Mouse (Mus musculus) intestine, postnatal 0 days (tissue): ENCODE results near the gene Cyp1b1. TPM values are rescaled to one million over a fixed set of nuclear protein-coding genes. Genes with fewer than 3 reads are reported as not detected.
A peak's percentile ranks its signal among the peaks of the same experiment; 100 is the strongest.

ENCODE experiments used
- ATAC-seq: fragments of 200-750 bp; cut with Nextera tagmentation; 2 replicates; pipeline ENCODE4 v1.8.0; 2017; ENCODE audit warnings: mild to moderate bottlenecking, moderate TSS enrichment, moderate library complexity
- H3K27ac ChIP-seq: fragments of 300-500 bp; sonication (generic); 2 replicates; pipeline ENCODE4 v1.5.1; 2014; ENCODE audit warnings: mild to moderate bottlenecking, low read depth, low read length, moderate library complexity
- H3K27me3 ChIP-seq: fragments of 300-500 bp; sonication (generic); replicated peaks from 2 replicates; pipeline ENCODE4 v1.6.1; 2014; ENCODE audit warnings: low read length, mixed read lengths; ENCODE audit not compliant: control insufficient read depth, insufficient read depth
- H3K36me3 ChIP-seq: fragments of 300-500 bp; sonication (generic); 2 replicates; pipeline ENCODE4 v1.6.1; 2014; ENCODE audit warnings: mild to moderate bottlenecking, moderate library complexity; ENCODE audit not compliant: control insufficient read depth, insufficient read depth
- H3K4me1 ChIP-seq: fragments of 300-500 bp; sonication (generic); replicated peaks from 2 replicates; pipeline ENCODE4 v1.6.1; 2014; ENCODE audit warnings: antibody characterized with exemption, low read length, mixed read lengths; ENCODE audit not compliant: control insufficient read depth, insufficient read depth
- H3K4me2 ChIP-seq: fragments of 300-500 bp; sonication (generic); replicated peaks from 2 replicates; pipeline ENCODE4 v1.6.1; 2014; ENCODE audit warnings: low read depth, mild to moderate bottlenecking, moderate library complexity
- H3K4me3 ChIP-seq: fragments of 300-500 bp; sonication (generic); 2 replicates; pipeline ENCODE4 v1.5.1; 2014; ENCODE audit warnings: low read depth, low read length
- H3K9ac ChIP-seq: fragments of 300-500 bp; sonication (generic); 2 replicates; pipeline ENCODE4 v1.6.1; 2014; ENCODE audit warnings: mild to moderate bottlenecking, low read depth, low read length
- H3K9me3 ChIP-seq: fragments of 300-500 bp; sonication (generic); 2 replicates; pipeline ENCODE4 v1.6.1; 2016; ENCODE audit warnings: mixed run types; ENCODE audit not compliant: control insufficient read depth
- CTCF ChIP-seq: sonication (generic); IDR thresholded peaks from 2 replicates; pipeline ENCODE4 v1.5.1; 2016; ENCODE audit warnings: low read depth, mild to moderate bottlenecking, control low read depth, antibody characterized with exemption, moderate library complexity
- WGBS: fragments of 180-500 bp; shearing (Covaris S2); extraction: QIAGEN DNeasy Blood & Tissue Kit; methylation state at CpG from one replicate; pipeline ENCODE4 v1.1.7; 2014; 5-methylcytosine and 5-hydroxymethylcytosine counted together
- polyA plus RNA-seq: library from polyadenylated mRNA; unstranded; fragments of >200 nt; fragmentation: Nextera tagmentation; extraction: Ambion mirVana; gene quantifications from 2 replicates; pipeline ENCODE4 v1.2.1, GENCODE M21; 2015

Gene Cyp1b1
- polyA plus RNA-seq, 1 experiment from 2014 or later = 3.7 TPM

- H3K4me2 ChIP-seq = no peak overlapping the region
- no peak overlapping the region for H3K4me3 ChIP-seq
- no peaks in the 10 kb centered on the region for H3K9me3 ChIP-seq
- no peaks in the 10 kb centered on the region for H3K36me3 ChIP-seq
- H3K9ac ChIP-seq = no peak overlapping the region
- WGBS = 79% methylated on average over 3 of the region's 3 CpGs
- no peak for TF ChIP-seq CTCF
- H3K27me3 ChIP-seq = no peaks in the 10 kb centered on the region
- ATAC-seq = no peak
- no peaks in the 10 kb centered on the region for H3K4me1 ChIP-seq
- no peak overlapping the region for H3K27ac ChIP-seq
Observed at GRCm38 (mm10) chr17:79737598-79737997, 22.7 kb upstream of the Cyp1b1 start.

GRCm38 (mm10) chr17:79733039-79733438 lies 18.2 kb upstream of the Cyp1b1 start:
- no peak overlapping the region for H3K4me2 ChIP-seq
- no peak for TF ChIP-seq CTCF
- H3K9me3 ChIP-seq = no peaks in the 10 kb centered on the region
- peaks cover 4% of the 10 kb centered on the region; the same call in 1 of the 2 replicates for H3K27me3 ChIP-seq
- H3K9ac ChIP-seq = no peak overlapping the region
- no peak overlapping the region for H3K27ac ChIP-seq
- no peaks in the 10 kb centered on the region for H3K36me3 ChIP-seq
- H3K4me3 ChIP-seq = no peak overlapping the region
- WGBS = 54% methylated on average over 4 of the region's 4 CpGs
- no peaks in the 10 kb centered on the region for H3K4me1 ChIP-seq
- ATAC-seq = no peak

DNA sequence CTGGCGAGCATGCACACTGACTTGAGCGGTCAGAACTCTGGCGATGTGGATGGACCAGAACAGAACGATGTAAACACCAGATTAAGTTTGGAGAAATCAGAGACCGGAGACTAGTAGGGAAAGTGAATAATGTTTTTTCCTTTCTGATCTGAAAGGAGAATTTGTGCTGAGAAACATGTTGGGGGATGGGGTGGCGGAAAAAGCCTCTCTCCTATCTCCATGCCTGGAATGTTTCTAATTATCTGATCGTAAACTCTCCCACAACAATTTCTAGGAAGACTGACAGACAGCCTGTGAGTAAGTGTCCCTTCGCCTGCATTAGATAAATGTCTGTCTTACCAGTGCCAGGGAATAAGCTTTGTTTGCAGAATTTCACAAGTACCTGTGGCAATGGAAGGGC lies 16.1 kb upstream of the Cyp1b1 start:
- Histone ChIP-seq H3K27me3 (peaks cover 7% of the 10 kb centered on the region; the same call in 1 of the 2 replicates), H3K4me3 (no peak overlapping the region), H3K36me3 (no peaks in the 10 kb centered on the region), H3K9me3 (no peaks in the 10 kb centered on the region), H3K4me1 (no peaks in the 10 kb centered on the region), H3K4me2 (no peak overlapping the region), H3K27ac (no peak overlapping the region), H3K9ac (no peak overlapping the region)
- no peak for ATAC-seq
- TF ChIP-seq CTCF = no peak
- WGBS = 45% methylated on average over 8 of the region's 8 CpGs

DNA sequence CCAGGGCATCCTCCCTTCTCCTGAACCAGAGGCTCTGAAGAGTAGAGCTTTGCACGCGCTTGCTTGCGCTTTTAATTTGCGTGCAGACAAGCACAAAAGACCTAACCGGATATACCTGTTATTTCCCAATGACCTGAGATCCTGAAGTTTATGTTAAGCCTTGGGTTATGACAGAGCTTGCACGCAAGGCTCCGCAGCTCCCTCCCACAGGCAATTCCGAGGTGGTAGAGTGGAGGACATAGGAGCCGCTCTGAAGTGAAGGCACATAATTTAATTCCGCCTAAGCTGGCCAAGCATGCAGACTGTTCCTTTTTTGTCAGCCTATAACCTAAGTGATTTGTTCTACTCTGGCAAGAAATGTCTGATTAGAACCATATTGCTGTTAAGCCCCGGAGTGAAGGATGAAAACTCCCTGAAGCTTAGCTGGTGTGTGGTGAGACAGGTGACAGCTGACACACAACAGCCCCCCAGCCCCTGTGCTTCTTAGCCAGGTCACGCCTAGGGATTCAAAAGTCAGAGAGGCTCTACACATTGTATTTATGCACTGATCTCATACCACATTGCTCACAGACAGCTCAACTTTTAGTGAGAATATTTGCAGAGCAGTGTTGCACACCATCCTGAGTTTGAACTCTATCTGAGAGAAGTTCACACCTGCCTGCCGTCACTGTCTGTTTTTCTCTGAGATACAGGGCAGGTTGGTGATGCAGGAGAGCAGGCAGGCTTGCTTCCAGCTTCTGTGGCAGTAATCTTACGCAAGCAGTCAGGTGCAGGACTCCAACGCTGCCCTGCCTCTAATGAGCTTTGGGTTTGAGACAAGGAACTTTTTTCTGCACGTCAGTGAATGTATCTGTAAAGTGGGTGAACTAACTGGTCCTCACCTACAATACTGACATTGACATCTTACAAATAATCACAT lies 14.0 kb upstream of the Cyp1b1 start:
- no peak overlapping the region for H3K27ac ChIP-seq
- no peak for TF ChIP-seq CTCF

DNA sequence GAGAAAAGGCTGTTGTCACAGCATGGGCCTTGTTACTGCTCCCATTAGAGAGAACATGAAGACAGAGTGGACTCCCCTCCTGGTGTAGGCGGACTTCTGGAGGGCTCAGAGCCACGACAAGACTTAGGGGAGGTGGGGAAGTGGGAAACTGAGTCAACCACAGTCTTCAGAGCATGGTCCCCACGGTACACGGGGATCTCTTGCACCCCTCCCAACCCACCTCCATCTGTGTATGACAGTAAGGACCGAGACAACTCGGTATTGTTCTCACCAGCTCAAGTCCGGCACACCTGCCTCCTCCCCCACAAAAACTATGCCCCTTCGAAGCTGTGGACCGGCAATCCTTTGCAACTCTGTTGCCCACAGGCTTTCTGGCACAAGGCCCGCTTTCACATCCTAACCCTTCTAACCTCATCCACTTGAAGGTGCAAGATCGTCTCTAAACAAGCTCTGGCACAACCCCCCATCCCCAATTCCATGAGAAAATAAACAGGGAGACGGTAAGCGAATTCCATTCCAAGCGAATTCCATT lies 13.3 kb upstream of the Cyp1b1 start:
- H3K9ac ChIP-seq = no peak overlapping the region
- no peaks in the 10 kb centered on the region for H3K4me1 ChIP-seq
- TF ChIP-seq CTCF = no peak
- ATAC-seq = no peak
- H3K27ac ChIP-seq = no peak overlapping the region
- H3K27me3 ChIP-seq = peaks cover 7% of the 10 kb centered on the region; the same call in 1 of the 2 replicates
- H3K4me2 ChIP-seq = peak overlapping the region; percentile 28
- no peak overlapping the region for H3K4me3 ChIP-seq
- 36% methylated on average over 14 of the region's 14 CpGs for WGBS
- no peaks in the 10 kb centered on the region for H3K9me3 ChIP-seq
- no peaks in the 10 kb centered on the region for H3K36me3 ChIP-seq

More for the DNA sequence above, 14.0 kb upstream of the Cyp1b1 start:
- H3K9ac ChIP-seq = no peak overlapping the region
- H3K36me3 ChIP-seq = no peaks in the 10 kb centered on the region
- no peak for ATAC-seq
- H3K4me1 ChIP-seq = no peaks in the 10 kb centered on the region
- 28% methylated on average over 16 of the region's 16 CpGs for WGBS
- no peak overlapping the region for H3K4me3 ChIP-seq
- peaks cover 7% of the 10 kb centered on the region; the same call in 1 of the 2 replicates for H3K27me3 ChIP-seq
- H3K9me3 ChIP-seq = no peaks in the 10 kb centered on the region
- peak overlapping the region; percentile 28 for H3K4me2 ChIP-seq

- H3K4me1 ChIP-seq = no peaks in the 10 kb centered on the region
- H3K4me2 ChIP-seq = no peak overlapping the region
- H3K9me3 ChIP-seq = no peaks in the 10 kb centered on the region
- H3K36me3 ChIP-seq = no peaks in the 10 kb centered on the region
- no peak overlapping the region for H3K27ac ChIP-seq
- H3K4me3 ChIP-seq = no peak overlapping the region
- H3K27me3 ChIP-seq = peaks cover 7% of the 10 kb centered on the region; the same call in 1 of the 2 replicates
- H3K9ac ChIP-seq = no peak overlapping the region
- WGBS = 76% methylated on average over 5 of the region's 5 CpGs
- no peak for TF ChIP-seq CTCF
- ATAC-seq = no peak
Observed at GRCm38 (mm10) chr17:79726613-79727012, 11.8 kb upstream of the Cyp1b1 start.
